Mouse (Mus musculus) spleen, postnatal 36 days (tissue): Measurements from ENCODE around the gene Nupl1.

Experiments used
- DNase-seq, 2 experiments: peaks; one replicate each; pipeline ENCODE4 v3.0.0; 2022; ENCODE audit warnings: low spot score in 2 of 2, mixed read lengths in 1 of 2

Nupl1 gene

GRCm38 (mm10) chr14:60251281-60252003 is at the start of gene Nupl1, which contains the start of gene Gm49336:
Gene Nupl1, minus strand, starts transcription at chr14:60251431.
Gene Gm49336, minus strand, starts transcription at chr14:60251507.
- DNase-seq = peak; percentile 99 to 100

GRCm38 (mm10) chr14:60301024-60301423 is 49.8 kb upstream of the Nupl1 start:
- no peak for DNase-seq

- DNase-seq = no peak
Observed at GRCm38 (mm10) chr14:60300224-60300991, 49.2 kb upstream of the Nupl1 start.

GRCm38 (mm10) chr14:60295531-60295930 is 44.3 kb upstream of the Nupl1 start:
- DNase-seq = no peak

- no peak for DNase-seq
Observed at GRCm38 (mm10) chr14:60290363-60290762, 39.1 kb upstream of the Nupl1 start.

GRCm38 (mm10) chr14:60286194-60286863 is 35.1 kb upstream of the Nupl1 start:
- no peak for DNase-seq

- no peak for DNase-seq
Observed at GRCm38 (mm10) chr14:60275301-60276276, 24.4 kb upstream of the Nupl1 start.

GRCm38 (mm10) chr14:60273346-60273745 is 22.1 kb upstream of the Nupl1 start:
- no peak for DNase-seq

- peak; percentile 65 to 70 for DNase-seq
Observed at GRCm38 (mm10) chr14:60269333-60269732, 18.1 kb upstream of the Nupl1 start.

GRCm38 (mm10) chr14:60264990-60265876 is 14.0 kb upstream of the Nupl1 start, which contains the start of gene Mtmr6:
Gene Mtmr6, plus strand, starts transcription at chr14:60265228.
- peak; percentile 94 to 95 for DNase-seq

GRCm38 (mm10) chr14:60262316-60262715 is 11.1 kb upstream of the Nupl1 start:
- DNase-seq = no peak

- DNase-seq = no peak
Observed at GRCm38 (mm10) chr14:60257851-60258250, 6.6 kb upstream of the Nupl1 start.

GRCm38 (mm10) chr14:60257101-60257500 is 5.9 kb upstream of the Nupl1 start:
- DNase-seq = no peak

GRCm38 (mm10) chr14:60256356-60256755 is 5.1 kb upstream of the Nupl1 start:
- DNase-seq = no peak

- no peak for DNase-seq
Observed at GRCm38 (mm10) chr14:60254774-60255173, 3.5 kb upstream of the Nupl1 start.

- no peak for DNase-seq
Observed at GRCm38 (mm10) chr14:60253466-60253865, 2.2 kb upstream of the Nupl1 start.

GRCm38 (mm10) chr14:60252004-60253000 is 1.1 kb upstream of the Nupl1 start:
- DNase-seq = no peak

- no peak for DNase-seq
Observed at GRCm38 (mm10) chr14:60250879-60251278, 352 bp downstream of the Nupl1 start.

GRCm38 (mm10) chr14:60250366-60250765 is 865 bp downstream of the Nupl1 start:
- no peak for DNase-seq
